Mouse (Mus musculus) B cell, adult 62 days (primary cell): Measurements from ENCODE around the gene Brd3os. TPM values are rescaled to one million over a fixed set of nuclear protein-coding genes. Genes with fewer than 3 reads are reported as not detected.

Experiments
- total RNA-seq: library from RNA; stranded (reverse); gene quantifications from 4 replicates; pipeline ENCODE4 v1.2.4, GENCODE M21; 2023

Brd3os gene
- total RNA-seq = 1.3 TPM in 1 of 4 replicates, not detected in the others

GRCm38 (mm10) chr2:27441767-27442707 lies at the start of gene Brd3os:
Gene Brd3os (plus strand): TSS chr2:27442324.

GRCm38 (mm10) chr2:27426855-27427457 lies 15.2 kb upstream of the Brd3os start, which contains the start of gene Vav2:
Gene Vav2 (minus strand): TSS chr2:27427033.

Other genes starting within 250 kb of the Brd3os start
- not detected in 4 replicates for gene Sardh, start 194.0 kb upstream of the Brd3os start, total RNA-seq
- 160 to 178 TPM (median 166 TPM) in 4 replicates for gene Vav2, start 15.3 kb upstream of the Brd3os start, total RNA-seq
- 40.6 to 45.5 TPM (median 43.9 TPM) in 4 replicates for gene Brd3, start 65.3 kb downstream of the Brd3os start, total RNA-seq
- gene Wdr5, start 72.8 kb downstream of the Brd3os start, total RNA-seq = 37.8 to 44.9 TPM (median 40.7 TPM) in 4 replicates
- gene Rxra, start 234.1 kb downstream of the Brd3os start, total RNA-seq = 2.0 to 3.2 TPM (median 2.2 TPM) in 4 replicates